Mouse (Mus musculus): Measurements from ENCODE around the gene Ift52.

Ift52 gene

DNA sequence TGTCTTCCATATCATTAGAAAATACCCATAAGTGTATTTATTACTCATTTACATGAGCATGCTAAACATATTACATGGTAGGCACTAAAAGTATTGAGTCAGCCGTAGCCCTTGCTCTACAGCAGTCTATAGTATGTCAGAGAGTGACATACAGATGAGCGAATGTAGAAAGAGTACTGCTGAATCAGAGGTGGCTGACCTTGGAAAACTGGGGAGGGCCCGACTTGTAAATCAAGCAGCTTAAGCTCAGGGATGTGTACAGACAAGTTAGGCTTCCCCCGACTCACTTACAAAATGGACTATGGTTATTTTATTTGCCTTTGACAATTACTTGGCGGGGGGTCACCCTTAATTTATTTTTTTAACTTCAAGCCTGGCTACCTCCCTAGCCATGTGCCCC, 14.1 kb downstream of the Ift52 start:
- CTCF ChIA-PET, result no interaction called here

DNA sequence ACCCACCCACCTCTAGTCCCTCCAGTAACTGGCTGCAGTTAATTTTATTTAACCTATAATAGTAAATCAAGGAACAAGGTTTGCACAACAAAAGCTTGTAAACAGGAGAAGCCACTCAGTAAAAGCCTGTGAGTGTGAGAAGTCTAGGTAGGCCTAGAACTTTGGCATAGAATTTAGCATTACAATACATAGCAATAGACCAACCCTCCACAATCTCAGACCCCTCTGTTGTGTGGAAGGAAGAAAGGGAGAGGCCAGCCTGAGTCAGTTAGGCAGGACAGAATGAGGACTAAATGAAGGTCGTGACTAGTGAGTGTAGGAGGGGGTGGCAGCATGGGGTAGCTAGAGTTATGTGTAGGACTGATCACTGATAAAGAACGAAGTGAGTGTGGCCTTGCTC, 14.6 kb downstream of the Ift52 start:
- CTCF ChIA-PET, result no interaction called here

DNA sequence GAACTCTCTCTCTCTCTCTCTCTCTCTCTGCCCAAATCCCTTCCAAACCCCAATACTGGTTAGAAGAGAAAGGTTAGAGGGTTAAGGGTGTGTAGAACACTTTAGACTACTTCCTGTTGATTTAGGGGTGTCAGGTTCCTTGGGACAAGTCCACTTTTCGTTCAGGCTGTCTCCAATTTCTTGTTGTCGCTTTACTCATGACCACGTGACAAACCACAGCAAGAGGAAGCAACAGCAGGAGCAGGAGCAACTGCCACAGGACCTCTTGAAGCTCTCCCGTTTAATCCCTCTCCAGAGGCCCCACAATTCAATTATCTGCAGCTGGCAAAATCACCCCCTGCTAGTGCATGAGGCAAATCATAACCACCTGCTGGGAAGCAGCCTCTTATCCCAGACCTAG, 15.5 kb downstream of the Ift52 start:
- CTCF ChIA-PET, result no interaction called here

DNA sequence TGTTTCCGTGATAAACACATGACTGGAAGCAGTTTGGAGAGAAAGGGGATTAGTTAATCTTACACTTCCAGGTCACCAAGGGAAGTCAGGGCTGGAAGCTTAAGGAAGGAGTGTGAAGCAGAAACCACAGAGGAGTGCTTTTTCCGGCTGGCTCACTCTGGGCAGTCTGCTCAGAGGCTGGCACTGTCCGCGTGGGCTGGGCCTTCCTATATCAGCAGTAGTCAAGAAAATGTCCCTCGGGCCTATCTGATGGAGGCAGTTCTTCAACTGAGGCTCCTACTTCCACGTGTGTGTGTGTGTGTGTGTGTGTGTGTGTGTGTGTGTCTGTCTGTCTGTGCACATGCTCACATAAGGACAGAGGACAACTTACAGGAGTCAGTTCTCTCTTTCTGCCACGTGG, 22.8 kb downstream of the Ift52 start:
- CTCF ChIA-PET, result no interaction called here

DNA sequence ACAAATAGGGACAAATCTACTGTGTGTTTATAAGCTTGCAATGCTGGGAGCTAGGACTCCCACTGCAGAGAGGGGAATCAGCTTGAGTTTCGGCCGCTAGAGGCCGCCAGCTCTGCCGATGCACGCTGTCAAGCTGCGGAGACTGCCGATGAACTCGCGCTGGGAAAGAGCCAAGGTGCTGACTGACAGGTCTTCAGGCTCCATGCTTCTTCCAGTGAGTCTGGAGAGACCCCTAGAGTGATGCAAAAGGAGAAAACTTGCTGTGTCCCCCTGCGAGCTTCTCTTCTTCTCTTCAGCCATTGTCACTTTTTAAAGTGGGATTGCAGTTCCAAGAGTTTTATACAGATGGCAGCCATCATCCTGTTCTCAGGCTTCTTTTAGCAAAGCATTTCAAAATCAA, 31.0 kb downstream of the Ift52 start:
- CTCF ChIA-PET, result no interaction called here

DNA sequence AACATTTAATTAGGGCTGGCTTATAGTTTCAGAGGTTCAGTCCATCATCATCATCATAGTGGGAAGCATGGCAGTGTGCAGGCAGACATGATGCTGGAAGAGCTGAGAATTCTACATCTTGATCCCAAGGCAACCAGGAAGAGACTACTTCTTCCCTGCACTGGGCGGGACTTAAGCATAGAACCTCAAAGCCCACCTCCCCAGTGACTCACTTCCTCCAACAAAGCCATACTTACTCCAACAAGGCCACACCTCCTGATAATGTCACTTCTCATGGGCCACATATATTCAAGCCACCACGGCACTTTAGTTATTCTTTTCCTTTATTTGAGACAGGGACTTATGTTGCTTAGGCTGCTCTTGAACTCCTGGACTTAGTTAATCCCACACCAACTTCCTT, 32.0 kb downstream of the Ift52 start:
- CTCF ChIA-PET, result no interaction called here

DNA sequence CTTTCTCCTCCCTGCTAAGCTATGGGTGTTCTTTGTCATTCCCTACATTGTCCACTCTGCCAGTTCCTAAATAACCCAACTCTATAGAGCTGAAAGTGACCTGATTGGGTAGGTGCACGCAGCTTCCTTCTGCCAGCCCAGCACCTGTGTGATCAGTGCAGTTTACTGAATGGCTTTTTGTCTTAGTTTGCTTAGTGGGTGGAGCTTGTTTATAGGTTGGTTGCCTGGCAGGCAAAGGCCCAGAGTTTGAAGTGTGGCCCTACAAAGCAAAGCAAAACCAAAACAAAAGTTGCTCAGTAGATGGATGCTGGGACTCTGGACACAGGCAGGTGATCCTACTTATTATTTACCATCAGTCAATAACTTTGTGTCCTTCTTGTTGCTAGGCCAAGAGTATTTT, 34.5 kb downstream of the Ift52 start:
- CTCF ChIA-PET, result no interaction called here

DNA sequence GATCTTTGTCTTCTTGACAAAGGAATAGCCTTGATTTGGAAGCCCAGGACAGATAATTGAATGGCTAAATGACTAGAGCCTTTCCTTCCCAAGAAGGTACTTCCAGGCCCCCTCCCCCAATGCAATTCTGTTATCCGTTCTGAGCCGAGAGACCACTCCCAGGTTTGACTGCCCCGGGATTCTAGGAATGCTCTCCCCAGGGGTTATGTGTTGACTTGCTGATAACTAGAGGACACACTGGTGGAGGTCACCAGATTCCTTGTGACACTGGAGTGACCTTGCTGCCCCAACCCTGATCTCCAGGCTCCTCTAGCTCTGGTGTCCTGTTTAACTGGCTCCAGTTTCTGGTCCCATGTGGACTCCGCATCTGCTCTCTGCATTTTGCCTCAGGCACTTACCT, 34.9 kb downstream of the Ift52 start:
- CTCF ChIA-PET, result no interaction called here

DNA sequence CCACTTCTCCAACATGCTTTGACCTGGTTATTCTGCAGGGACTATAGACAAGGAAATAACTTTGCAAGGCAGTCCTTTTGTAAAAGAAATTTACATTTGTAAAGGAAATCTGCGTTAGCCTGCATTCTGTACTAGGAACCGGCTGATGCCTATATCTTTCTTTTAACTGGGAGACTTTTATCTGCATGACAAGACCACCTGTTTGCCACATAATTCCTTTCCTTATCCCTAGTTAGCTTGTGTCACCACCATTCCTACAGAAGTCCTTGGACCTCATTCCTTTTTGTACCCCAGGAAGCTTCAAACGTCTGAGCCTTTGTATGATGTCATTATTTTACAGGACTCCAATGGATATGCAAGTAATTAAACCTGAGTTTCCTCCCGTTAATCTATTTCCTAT, 35.7 kb downstream of the Ift52 start:
- CTCF ChIA-PET, result no interaction called here

DNA sequence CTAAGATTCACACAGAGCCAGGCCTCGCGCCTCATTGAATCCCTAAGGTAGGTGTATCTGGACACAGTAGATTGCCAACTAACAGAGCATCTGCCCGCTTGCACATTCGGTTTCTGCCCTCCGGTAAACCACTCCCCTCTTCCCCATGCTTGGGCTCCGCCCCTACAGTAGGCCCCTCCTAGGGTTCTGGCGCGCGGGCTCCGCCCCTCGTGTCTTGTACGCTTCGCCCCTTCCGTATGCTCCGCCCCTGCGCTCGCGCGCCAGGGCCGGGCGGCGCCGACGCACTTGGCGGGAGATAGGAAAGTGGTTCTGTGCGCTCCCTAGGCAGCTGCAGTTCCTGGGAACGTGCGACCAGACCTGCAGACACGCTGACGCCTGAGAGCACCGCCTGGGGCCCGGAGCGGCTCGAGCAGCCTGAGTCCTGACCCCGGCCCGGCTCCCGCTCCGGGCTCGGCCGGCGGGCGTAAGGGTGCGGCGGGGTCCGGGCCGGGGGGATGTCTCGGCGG, 37.2 kb downstream of the Ift52 start, which contains the start of gene Mybl2:
Gene Mybl2, plus strand, starts transcription at position 353 of the 506 bp plus-strand sequence.
- CTCF ChIA-PET, result no interaction called here

DNA sequence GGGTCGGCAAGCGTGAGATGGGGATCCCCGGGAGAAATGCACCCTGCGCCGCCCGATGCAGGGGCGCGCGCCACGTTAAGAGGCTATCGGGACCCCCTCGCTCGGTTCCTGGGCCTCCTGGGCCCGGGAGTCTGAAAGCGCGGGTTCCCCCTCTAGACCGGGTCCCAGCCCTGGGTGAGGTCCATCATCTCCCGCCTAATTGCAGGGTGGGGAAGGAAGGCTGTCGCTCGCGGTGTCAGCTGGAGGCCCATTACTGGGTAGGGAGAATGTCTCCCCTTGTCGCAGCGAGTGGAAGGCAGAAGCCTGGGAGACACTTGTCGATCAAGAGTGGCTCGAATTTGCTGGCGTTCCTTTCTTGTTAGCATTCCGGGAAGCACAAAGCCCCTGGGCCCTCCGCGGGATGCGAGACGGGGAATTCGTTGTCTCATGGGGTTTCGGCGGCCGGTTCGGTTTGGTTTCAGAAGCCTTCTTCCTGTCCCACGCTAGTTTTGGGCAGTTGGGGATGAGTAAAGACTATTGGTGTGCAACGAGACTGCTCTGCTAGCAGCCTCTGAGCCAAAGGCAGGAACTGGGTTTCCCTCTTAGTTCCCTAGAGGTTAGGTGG, 37.8 kb downstream of the Ift52 start:
- CTCF ChIA-PET, result no interaction called here

DNA sequence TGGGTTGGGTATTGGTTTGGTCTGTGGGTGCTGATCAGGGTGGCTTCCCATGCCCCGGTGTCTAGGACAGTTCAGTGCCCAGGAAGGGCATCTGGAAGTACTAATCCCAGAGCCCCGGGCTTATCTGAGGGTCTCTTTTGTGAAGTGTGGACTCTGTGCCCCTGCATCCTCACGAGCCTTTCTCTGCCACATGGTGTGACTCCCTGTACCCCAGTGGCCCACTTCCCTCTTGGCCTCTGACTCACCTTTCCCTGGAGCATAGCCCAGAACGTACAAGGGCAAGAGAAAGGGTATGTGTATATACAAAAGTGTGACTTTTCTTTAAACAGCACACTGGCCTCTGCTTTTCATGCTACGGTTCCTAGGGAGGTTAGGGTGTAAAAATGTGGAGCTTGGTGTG, 38.6 kb downstream of the Ift52 start:
- CTCF ChIA-PET, result no interaction called here

DNA sequence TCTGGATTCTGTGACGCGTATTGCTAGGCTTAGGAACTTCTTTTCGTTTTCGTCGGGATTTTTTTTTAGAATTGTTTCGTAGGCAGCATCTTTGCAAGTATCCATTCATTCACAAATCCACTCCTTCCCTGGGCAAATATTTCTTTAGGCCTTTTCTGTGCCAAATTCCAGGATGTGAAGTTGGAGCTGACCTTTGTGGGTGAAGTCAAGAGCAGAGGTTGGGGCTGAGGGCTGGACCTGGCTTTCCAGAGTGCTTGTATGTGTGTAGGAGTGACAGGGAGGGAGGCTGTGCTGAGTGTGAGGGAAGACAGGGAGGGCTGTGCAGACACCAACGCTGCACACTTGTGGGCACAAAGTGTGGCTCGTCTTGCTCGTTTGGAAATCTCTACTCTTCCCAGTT, 39.4 kb downstream of the Ift52 start:
- CTCF ChIA-PET, result interaction anchor here (0.7 kb wide), 1 partner anchor 364 kb away, joined by 4 read pairs; no protein-coding TSS in a partner anchor

DNA sequence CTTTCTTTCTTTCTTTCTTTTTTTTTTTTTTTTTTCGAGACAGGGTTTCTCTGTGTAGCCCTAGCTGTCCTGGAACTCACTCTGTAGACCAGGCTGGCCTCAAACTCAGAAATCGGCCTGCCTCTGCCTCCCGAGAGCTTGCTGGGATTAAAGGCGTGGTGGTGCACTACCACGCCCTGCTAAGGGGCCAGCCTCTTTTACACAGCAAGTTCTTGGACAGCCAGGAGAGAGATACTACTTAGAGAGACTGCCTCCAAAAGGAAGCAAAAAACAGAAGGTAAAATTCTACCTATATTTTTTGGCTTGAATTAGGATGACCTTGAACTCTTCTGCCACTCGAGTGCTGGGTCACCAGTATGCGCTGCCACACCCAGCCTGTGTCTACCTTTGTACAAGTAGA, 41.8 kb downstream of the Ift52 start:
- CTCF ChIA-PET, result interaction anchor here (0.6 kb wide), 1 partner anchor 88 kb away, joined by 3 read pairs; no protein-coding TSS in a partner anchor

DNA sequence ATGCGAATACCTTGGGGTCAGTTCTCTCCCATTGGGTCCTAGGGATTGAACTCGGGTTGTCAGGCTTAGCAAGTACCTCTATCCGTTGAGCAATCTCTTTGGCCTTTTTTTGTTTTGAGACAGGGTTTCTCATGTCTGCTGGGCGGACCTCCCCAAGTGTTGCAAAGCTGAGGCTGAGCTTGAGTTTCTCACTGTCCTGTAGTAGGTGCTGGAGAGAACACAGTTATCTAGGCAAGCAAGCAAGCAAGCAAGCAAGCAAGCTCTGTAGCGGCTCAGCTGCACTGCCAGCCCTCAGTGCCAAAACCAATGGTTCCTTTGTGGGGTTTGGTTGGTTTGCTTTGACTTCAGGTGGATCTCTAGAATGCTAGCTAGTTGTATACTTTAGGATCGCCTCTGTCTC, 43.5 kb downstream of the Ift52 start:
- CTCF ChIA-PET, result no interaction called here

DNA sequence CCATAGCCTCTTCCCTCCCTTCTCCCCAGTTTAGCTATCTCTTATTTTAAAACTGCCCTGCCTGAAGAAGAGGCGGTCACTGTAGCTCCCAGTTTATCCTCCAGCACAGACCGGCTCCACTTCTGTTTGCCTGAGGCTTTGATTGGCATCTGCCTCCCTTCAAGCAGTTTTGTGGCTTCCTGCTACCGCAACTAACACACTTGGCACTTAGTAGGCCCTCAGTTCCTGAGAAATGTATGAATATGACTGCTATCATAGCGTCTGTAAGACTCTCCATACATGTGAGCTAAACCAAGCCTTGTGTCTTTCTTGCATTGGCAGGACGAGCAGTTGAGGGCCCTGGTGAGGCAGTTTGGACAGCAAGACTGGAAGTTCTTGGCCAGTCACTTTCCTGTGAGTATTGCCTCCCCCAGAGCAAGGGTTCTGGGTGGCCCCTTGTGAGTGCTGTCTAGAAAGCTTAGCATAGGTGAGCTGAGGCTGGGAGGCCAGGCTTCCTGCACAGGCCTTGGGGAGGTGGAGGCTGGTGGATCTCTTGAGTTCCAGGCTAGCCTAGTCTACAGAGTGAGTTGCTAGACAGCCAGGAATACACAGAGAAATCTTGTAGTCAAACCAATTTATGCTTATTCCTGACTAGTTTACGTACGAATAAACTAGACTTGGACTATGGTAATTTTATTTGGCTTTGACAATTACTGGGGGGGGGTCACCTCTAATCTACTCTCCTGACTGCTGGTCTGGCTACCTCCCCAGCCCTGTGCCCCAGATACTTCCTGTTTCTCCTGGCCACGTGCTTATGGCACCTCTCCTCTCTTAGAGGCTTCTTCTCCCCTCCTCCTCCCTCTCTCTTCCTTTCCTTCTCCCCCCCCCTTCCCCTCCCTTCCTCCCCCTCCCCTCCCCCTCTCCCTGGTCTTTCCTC, 44.3 kb downstream of the Ift52 start:
- CTCF ChIA-PET, result no interaction called here

DNA sequence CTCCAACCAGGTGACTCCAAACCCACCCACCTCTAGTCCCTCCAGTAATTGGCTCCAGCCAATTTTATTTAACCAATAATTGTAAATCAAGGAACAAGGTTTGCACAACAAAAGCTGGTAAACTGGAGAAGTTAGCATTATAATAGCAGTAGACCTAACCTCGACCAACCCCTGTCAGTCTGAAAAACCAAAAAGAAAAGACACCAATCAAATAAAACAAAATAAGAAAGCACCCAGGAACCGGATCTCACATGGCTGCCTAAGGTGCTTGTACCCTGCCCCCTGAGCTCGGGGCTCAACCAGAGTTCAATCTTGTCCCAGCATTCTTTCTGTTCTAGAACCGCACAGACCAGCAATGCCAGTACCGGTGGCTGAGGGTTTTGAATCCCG, 45.0 kb downstream of the Ift52 start:
- CTCF ChIA-PET, result no interaction called here

DNA sequence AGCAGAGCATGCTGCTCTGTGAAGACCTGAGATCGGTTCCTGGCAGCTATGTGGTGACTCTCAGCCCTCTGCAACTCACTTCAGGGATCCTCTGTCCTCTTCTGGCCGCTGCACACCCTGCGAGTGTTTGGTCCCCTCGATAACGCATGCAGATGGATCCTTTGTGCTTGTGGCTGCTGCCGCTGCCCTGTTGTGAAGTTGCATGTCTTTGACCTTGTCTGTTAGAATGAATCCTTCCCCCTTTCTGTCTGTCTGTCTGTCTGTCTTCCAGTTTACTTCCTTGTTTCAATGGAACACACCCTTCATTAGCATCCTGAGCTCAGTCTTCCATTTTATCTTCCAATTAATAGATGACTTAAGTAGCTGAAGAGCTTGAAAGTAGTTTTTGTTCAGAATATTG, 49.2 kb downstream of the Ift52 start:
- CTCF ChIA-PET, result no interaction called here

DNA sequence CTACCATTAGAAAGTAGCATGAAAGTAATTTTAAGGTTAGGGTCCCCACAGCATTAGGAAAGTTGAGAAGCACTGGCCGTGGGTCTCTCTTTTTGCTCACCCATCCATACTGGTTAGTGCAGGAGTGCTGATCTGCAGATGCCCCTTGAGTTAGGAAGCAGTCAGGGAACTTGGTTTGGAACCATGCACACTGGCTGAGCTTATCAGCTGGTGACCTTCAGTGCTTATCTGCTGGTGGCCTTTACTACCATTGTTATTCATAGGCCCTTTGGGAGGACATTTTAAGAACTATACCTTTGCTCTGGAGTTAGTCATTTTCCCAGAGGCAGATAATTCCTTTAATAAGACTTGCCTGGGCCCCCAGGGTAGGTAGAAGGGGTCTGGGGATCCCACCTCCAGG, 50.1 kb downstream of the Ift52 start:
- CTCF ChIA-PET, result no interaction called here

DNA sequence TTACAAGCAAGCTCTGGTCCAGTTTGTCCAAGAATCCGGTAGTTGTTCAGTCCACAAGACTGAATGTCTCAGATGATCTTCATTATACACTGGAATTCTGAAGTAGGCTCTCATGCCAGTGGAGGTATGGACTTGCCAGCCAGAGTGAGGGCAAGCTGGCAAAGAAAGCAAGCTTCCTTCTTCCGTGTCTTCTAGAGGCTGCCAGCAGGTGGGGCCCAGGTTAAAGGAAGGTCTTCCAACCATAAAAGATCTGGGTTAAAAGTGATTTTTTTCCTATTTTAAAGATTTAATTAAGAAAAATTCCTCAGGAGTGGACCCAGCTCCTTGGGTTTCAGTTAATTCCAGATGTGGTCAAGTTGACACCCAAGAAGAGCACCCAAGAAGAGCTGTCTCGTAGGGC, 53.1 kb downstream of the Ift52 start:
- CTCF ChIA-PET, result no interaction called here

DNA sequence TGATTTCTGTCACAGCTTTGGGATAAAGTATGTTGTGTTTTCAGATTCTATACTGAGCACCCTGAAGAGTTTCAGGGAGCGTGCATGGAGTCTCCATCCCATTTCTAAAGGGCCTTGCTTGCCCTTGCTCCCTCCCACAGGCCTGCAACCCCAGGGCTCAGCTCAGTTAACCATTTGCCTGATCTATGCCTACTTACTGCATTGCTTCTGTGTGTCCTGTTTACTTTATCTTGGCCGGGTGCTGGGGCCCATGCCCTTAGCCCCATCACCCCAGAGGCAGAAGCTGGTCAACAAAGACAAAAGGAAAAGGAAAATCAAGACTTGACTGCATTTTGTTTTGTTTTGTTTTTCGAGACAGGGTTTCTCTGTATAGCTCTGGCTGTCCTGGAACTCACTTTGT, 54.4 kb downstream of the Ift52 start:
- CTCF ChIA-PET, result no interaction called here

DNA sequence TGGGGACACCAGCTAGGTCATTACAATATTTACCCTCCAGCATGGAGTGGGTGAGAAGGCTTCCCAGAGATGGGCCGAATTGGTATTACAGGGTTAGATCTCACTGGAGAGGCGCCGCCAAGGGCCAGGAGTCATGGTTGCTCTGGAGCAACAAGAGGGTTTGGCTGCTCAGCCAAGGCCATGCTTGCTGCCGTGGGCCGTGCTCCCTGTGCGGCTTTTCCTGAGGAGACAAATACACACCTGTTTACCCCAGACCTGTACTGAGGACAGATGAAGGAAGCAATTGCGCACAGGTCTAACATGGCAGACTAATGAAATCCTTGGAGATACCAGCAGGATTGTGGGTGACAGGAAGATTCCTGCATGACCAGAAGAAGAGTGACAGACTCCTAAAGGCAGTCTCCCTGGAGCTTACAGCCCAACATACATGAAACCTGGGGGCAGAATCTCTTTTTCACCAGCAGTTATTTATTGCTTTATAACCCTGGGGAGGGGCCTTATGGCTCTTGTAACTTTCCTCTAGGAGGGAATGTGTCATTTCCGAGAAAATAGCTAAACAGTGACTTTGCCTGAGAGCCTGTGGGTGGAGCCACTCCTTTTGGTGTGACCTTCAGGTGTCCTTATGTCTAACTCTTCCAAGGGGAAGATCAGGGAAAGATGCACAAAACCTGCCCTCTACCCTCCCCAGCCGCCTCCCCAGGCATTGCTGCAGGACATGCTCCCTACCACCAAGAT, 56.0 kb downstream of the Ift52 start:
- CTCF ChIA-PET, result no interaction called here

DNA sequence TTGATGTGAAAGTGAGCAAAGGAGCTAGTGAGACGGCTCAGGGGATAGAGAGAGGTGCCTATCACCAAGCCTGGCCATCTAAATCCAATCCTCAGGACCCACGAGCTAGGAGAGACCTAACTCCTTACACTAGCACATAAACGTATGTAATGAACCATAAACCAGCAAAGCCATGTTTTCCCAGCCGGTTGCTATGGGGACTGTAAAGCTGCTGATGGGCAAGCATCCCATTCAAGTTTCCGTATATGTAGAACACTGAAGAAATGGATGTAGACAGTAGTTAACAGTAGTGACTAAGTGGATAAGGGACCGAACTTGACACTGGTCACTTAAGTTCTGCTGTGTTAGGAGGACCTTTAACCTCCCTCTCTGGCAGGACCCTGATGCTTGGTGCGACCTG, 56.9 kb downstream of the Ift52 start:
- CTCF ChIA-PET, result no interaction called here
